Mouse (Mus musculus): Measurements from ENCODE around the gene Kirrel3. TPM values are rescaled to one million over a fixed set of nuclear protein-coding genes. Genes with fewer than 3 reads are reported as not detected.

The Kirrel3 gene
- polyA plus RNA-seq, 1 experiment, result not detected

- TF ChIP-seq FLI1 (IDR thresholded peaks at IDR 0.05; ENCODE audit: low read length) (no peak), GATA1 (IDR thresholded peaks at IDR 0.05; ENCODE audit: borderline replicate concordance, low read length) (no peak)
- H3K4me3 ChIP-seq (replicated peaks), result peak overlapping the region; percentile 42
Observed at GRCm38 (mm10) chr9:35026897-35027311, 541.2 kb downstream of the Kirrel3 start.

GRCm38 (mm10) chr9:35027382-35027997, 541.8 kb downstream of the Kirrel3 start:
- peaks cover 3% of the 10 kb centered on the region for H3K36me3 ChIP-seq (replicated peaks; ENCODE audit: low read length)
- no peak for TF ChIP-seq FLI1 (IDR thresholded peaks at IDR 0.05; ENCODE audit: low read length)
- TF ChIP-seq GATA1 (IDR thresholded peaks at IDR 0.05; ENCODE audit: borderline replicate concordance, low read length), result no peak
- H3K9me3 ChIP-seq, result no peaks in the 10 kb centered on the region
- no peak overlapping the region for H3K4me3 ChIP-seq (replicated peaks)
- peaks cover 8% of the 10 kb centered on the region for H3K27me3 ChIP-seq (replicated peaks)
- peaks cover 85% of the 10 kb centered on the region for H3K4me1 ChIP-seq

More at GRCm38 (mm10) chr9:35026897-35027311, 541.2 kb downstream of the Kirrel3 start:
- Histone ChIP-seq H3K4me1 (peaks cover 80% of the 10 kb centered on the region), H3K9me3 (no peaks in the 10 kb centered on the region), H3K36me3 (replicated peaks; ENCODE audit: low read length) (peaks cover 3% of the 10 kb centered on the region), H3K27me3 (replicated peaks) (peaks cover 8% of the 10 kb centered on the region)

- H3K4me3 ChIP-seq (replicated peaks), result no peak overlapping the region
- peaks cover 78% of the 10 kb centered on the region for H3K4me1 ChIP-seq
- H3K27me3 ChIP-seq (replicated peaks), result peaks cover 15% of the 10 kb centered on the region
- H3K36me3 ChIP-seq (replicated peaks; ENCODE audit: low read length), result peaks cover 3% of the 10 kb centered on the region
- TF ChIP-seq FLI1 (IDR thresholded peaks at IDR 0.05; ENCODE audit: low read length), result no peak
- TF ChIP-seq GATA1 (IDR thresholded peaks at IDR 0.05; ENCODE audit: borderline replicate concordance, low read length), result no peak
- H3K9me3 ChIP-seq, result no peaks in the 10 kb centered on the region
Observed at GRCm38 (mm10) chr9:35030823-35031222, 545.1 kb downstream of the Kirrel3 start.

- no peak overlapping the region for H3K4me3 ChIP-seq (replicated peaks)
- TF ChIP-seq GATA1 (IDR thresholded peaks at IDR 0.05; ENCODE audit: borderline replicate concordance, low read length), result no peak
- no peak for TF ChIP-seq FLI1 (IDR thresholded peaks at IDR 0.05; ENCODE audit: low read length)
- H3K36me3 ChIP-seq (replicated peaks; ENCODE audit: low read length), result peaks cover 2% of the 10 kb centered on the region
- peaks cover 6% of the 10 kb centered on the region for H3K9me3 ChIP-seq
- peaks cover 14% of the 10 kb centered on the region for H3K27me3 ChIP-seq (replicated peaks)
- H3K4me1 ChIP-seq, result peaks cover 68% of the 10 kb centered on the region
Observed at GRCm38 (mm10) chr9:35032457-35032856, 546.8 kb downstream of the Kirrel3 start.

- Histone ChIP-seq H3K4me1 (peaks cover 66% of the 10 kb centered on the region), H3K27me3 (replicated peaks) (peaks cover 14% of the 10 kb centered on the region), H3K36me3 (replicated peaks; ENCODE audit: low read length) (no peaks in the 10 kb centered on the region), H3K9me3 (peaks cover 6% of the 10 kb centered on the region), H3K4me3 (replicated peaks) (no peak overlapping the region)
- TF ChIP-seq GATA1 (IDR thresholded peaks at IDR 0.05; ENCODE audit: borderline replicate concordance, low read length), result no peak
- no peak for TF ChIP-seq FLI1 (IDR thresholded peaks at IDR 0.05; ENCODE audit: low read length)
Observed at GRCm38 (mm10) chr9:35035074-35035473, 549.4 kb downstream of the Kirrel3 start.

GRCm38 (mm10) chr9:35038922-35039586, 553.4 kb downstream of the Kirrel3 start:
- TF ChIP-seq FLI1 (IDR thresholded peaks at IDR 0.05; ENCODE audit: low read length) (no peak), GATA1 (IDR thresholded peaks at IDR 0.05; ENCODE audit: borderline replicate concordance, low read length) (no peak)
- Histone ChIP-seq H3K27me3 (replicated peaks) (peaks cover 14% of the 10 kb centered on the region), H3K4me1 (peaks cover 60% of the 10 kb centered on the region), H3K9me3 (peaks cover 6% of the 10 kb centered on the region), H3K4me3 (replicated peaks) (no peak overlapping the region), H3K36me3 (replicated peaks; ENCODE audit: low read length) (peaks cover 7% of the 10 kb centered on the region)

- no peak for TF ChIP-seq GATA1 (IDR thresholded peaks at IDR 0.05; ENCODE audit: borderline replicate concordance, low read length)
- TF ChIP-seq FLI1 (IDR thresholded peaks at IDR 0.05; ENCODE audit: low read length), result no peak
- peaks cover 59% of the 10 kb centered on the region for H3K4me1 ChIP-seq
- H3K36me3 ChIP-seq (replicated peaks; ENCODE audit: low read length), result peaks cover 15% of the 10 kb centered on the region
- peaks cover 10% of the 10 kb centered on the region for H3K27me3 ChIP-seq (replicated peaks)
- H3K4me3 ChIP-seq (replicated peaks), result no peak overlapping the region
- peaks cover 6% of the 10 kb centered on the region for H3K9me3 ChIP-seq
Observed at GRCm38 (mm10) chr9:35039846-35040245, 554.2 kb downstream of the Kirrel3 start.

- no peak for TF ChIP-seq GATA1 (IDR thresholded peaks at IDR 0.05; ENCODE audit: borderline replicate concordance, low read length)
- no peak for TF ChIP-seq FLI1 (IDR thresholded peaks at IDR 0.05; ENCODE audit: low read length)
- H3K4me1 ChIP-seq, result peaks cover 60% of the 10 kb centered on the region
Observed at GRCm38 (mm10) chr9:35041493-35041892, 555.8 kb downstream of the Kirrel3 start.

GRCm38 (mm10) chr9:35043619-35044018, 557.9 kb downstream of the Kirrel3 start:
- TF ChIP-seq FLI1 (IDR thresholded peaks at IDR 0.05; ENCODE audit: low read length), result no peak
- no peak for TF ChIP-seq GATA1 (IDR thresholded peaks at IDR 0.05; ENCODE audit: borderline replicate concordance, low read length)
- Histone ChIP-seq H3K27me3 (replicated peaks) (no peaks in the 10 kb centered on the region), H3K36me3 (replicated peaks; ENCODE audit: low read length) (peaks cover 53% of the 10 kb centered on the region), H3K9me3 (no peaks in the 10 kb centered on the region), H3K4me1 (peaks cover 55% of the 10 kb centered on the region), H3K4me3 (replicated peaks) (no peak overlapping the region)

More at GRCm38 (mm10) chr9:35041493-35041892, 555.8 kb downstream of the Kirrel3 start:
- Histone ChIP-seq H3K36me3 (replicated peaks; ENCODE audit: low read length) (peaks cover 32% of the 10 kb centered on the region), H3K4me3 (replicated peaks) (no peak overlapping the region), H3K27me3 (replicated peaks) (no peaks in the 10 kb centered on the region), H3K9me3 (peaks cover 6% of the 10 kb centered on the region)

GRCm38 (mm10) chr9:35044458-35044857, 558.8 kb downstream of the Kirrel3 start:
- Histone ChIP-seq H3K4me1 (peaks cover 47% of the 10 kb centered on the region), H3K36me3 (replicated peaks; ENCODE audit: low read length) (peaks cover 61% of the 10 kb centered on the region), H3K9me3 (no peaks in the 10 kb centered on the region), H3K4me3 (replicated peaks) (no peak overlapping the region), H3K27me3 (replicated peaks) (no peaks in the 10 kb centered on the region)
- TF ChIP-seq GATA1 (IDR thresholded peaks at IDR 0.05; ENCODE audit: borderline replicate concordance, low read length) (no peak), FLI1 (IDR thresholded peaks at IDR 0.05; ENCODE audit: low read length) (no peak)

Measured in megakaryocyte, embryonic 14.5 days (primary cell).